Mouse (Mus musculus) spleen, adult 12 weeks (tissue): Measurements from ENCODE around the gene Zfp994.
"Not testable (repeated sequence)": the region's sequence is repeated elsewhere in the genome, so short reads cannot be mapped to it uniquely, and the experiment has no call there.

Experiments used
- DNase-seq: peaks from one replicate; pipeline ENCODE4 v3.0.0; 2022; ENCODE audit warnings: low spot score

The Zfp994 gene

GRCm38 (mm10) chr17:22225422-22226012 is at the start of gene Zfp994:
Zfp994 (minus strand) TSS chr17:22225616.
- peak; percentile 46 for DNase-seq

- not testable (repeated sequence) for DNase-seq
Measured at GRCm38 (mm10) chr17:22230701-22231100, 5.3 kb upstream of the Zfp994 start.

- not testable (repeated sequence) for DNase-seq
Measured at GRCm38 (mm10) chr17:22225015-22225414, 401 bp downstream of the Zfp994 start.

- not testable (repeated sequence) for DNase-seq
Measured at GRCm38 (mm10) chr17:22165722-22166294, 59.6 kb downstream of the Zfp994 start, which contains the start of gene Zfp947. Zfp947 (minus strand) TSS chr17:22166190.

GRCm38 (mm10) chr17:22165304-22165703 is 60.1 kb downstream of the Zfp994 start:
- DNase-seq, result not testable (repeated sequence)

GRCm38 (mm10) chr17:22153951-22154350 is 71.5 kb downstream of the Zfp994 start:
- not testable (repeated sequence) for DNase-seq
